Mouse (Mus musculus) neural tube, embryonic 12.5 days (tissue): ENCODE measurements around the gene Prss56. TPM values are rescaled to one million over a fixed set of nuclear protein-coding genes. Genes with fewer than 3 reads are reported as not detected.

Source experiments
- ATAC-seq: fragments of 200-750 bp; cut with Nextera tagmentation; 2 replicates; pipeline ENCODE4 v1.8.0; 2017; ENCODE audit warnings: low read depth, mild to moderate bottlenecking, moderate TSS enrichment, moderate library complexity; ENCODE audit not compliant: low FRiP score
- H3K27ac ChIP-seq: fragments of 300-500 bp; sonication (generic); 2 replicates; pipeline ENCODE4 v1.5.1; 2016
- H3K27me3 ChIP-seq: fragments of 300-500 bp; sonication (generic); replicated peaks from 2 replicates; pipeline ENCODE4 v1.6.1; 2016; ENCODE audit warnings: mild to moderate bottlenecking
- H3K36me3 ChIP-seq: fragments of 300-500 bp; sonication (generic); 2 replicates; pipeline ENCODE4 v1.6.1; 2016; ENCODE audit warnings: mild to moderate bottlenecking
- H3K4me1 ChIP-seq: fragments of 300-500 bp; sonication (generic); 2 replicates; pipeline ENCODE4 v1.6.1; 2016
- H3K4me2 ChIP-seq: fragments of 300-500 bp; sonication (generic); replicated peaks from 2 replicates; pipeline ENCODE4 v1.6.1; 2016; ENCODE audit warnings: mild to moderate bottlenecking
- H3K4me3 ChIP-seq: fragments of 300-500 bp; sonication (generic); 2 replicates; pipeline ENCODE4 v1.5.1; 2016
- H3K9ac ChIP-seq: fragments of 300-500 bp; sonication (generic); 2 replicates; pipeline ENCODE4 v1.6.1; 2016; ENCODE audit warnings: mild to moderate bottlenecking
- H3K9me3 ChIP-seq: fragments of 300-500 bp; sonication (generic); 2 replicates; pipeline ENCODE4 v1.6.1; 2016; ENCODE audit warnings: mild to moderate bottlenecking
- WGBS: fragments of 180-500 bp; shearing (Covaris S2); methylation state at CpG from one replicate; pipeline ENCODE4 v1.1.7; 2016; 5-methylcytosine and 5-hydroxymethylcytosine counted together
- polyA plus RNA-seq: library from polyadenylated mRNA; unstranded; fragments of >200 nt; fragmentation: Nextera tagmentation; extraction: Ambion mirVana; gene quantifications from 2 replicates; pipeline ENCODE4 v1.2.1, GENCODE M21; 2016

Gene Prss56
- polyA plus RNA-seq, 1 experiment from 2014 or later, result 2.7 TPM

GRCm38 (mm10) chr1:87186261-87187036 lies 3.3 kb downstream of the Prss56 start:
- peak overlapping the region; percentile 93 for H3K4me2 ChIP-seq
- no peaks in the 10 kb centered on the region for H3K36me3 ChIP-seq
- peak; percentile 42 for ATAC-seq
- 2% methylated on average over 54 of the region's 54 CpGs for WGBS
- peak overlapping the region; percentile 55; the same call in 1 of the 2 replicates for H3K9ac ChIP-seq
- no peak overlapping the region for H3K27ac ChIP-seq
- peaks cover 17% of the 10 kb centered on the region for H3K4me1 ChIP-seq
- peak overlapping the region; percentile 44 for H3K4me3 ChIP-seq
- peaks cover 64% of the 10 kb centered on the region for H3K27me3 ChIP-seq
- no peaks in the 10 kb centered on the region for H3K9me3 ChIP-seq

- peak overlapping the region; percentile 44 for H3K4me3 ChIP-seq
- no peak overlapping the region for H3K27ac ChIP-seq
- 1% methylated on average over 15 of the region's 15 CpGs for WGBS
- H3K9me3 ChIP-seq, result no peaks in the 10 kb centered on the region
- peak overlapping the region; percentile 55; the same call in 1 of the 2 replicates for H3K9ac ChIP-seq
- ATAC-seq, result peak; percentile 23; the same call in 1 of the 2 replicates
- H3K4me2 ChIP-seq, result peak overlapping the region; percentile 93
- H3K27me3 ChIP-seq, result peaks cover 59% of the 10 kb centered on the region
- peaks cover 17% of the 10 kb centered on the region for H3K4me1 ChIP-seq
- no peaks in the 10 kb centered on the region for H3K36me3 ChIP-seq
These were observed 3.9 kb downstream of the Prss56 start for GRCm38 (mm10) chr1:87187037-87187355.

GRCm38 (mm10) chr1:87190429-87190828 lies 7.3 kb downstream of the Prss56 start, which contains the start of gene Chrnd:
Gene Chrnd (plus strand): TSS chr1:87190607.
- Histone ChIP-seq H3K9me3 (no peaks in the 10 kb centered on the region), H3K27me3 (peaks cover 27% of the 10 kb centered on the region), H3K4me3 (no peak within 1 kb of the TSS), H3K36me3 (no peaks in the 10 kb centered on the region), H3K9ac (no peak within 1 kb of the TSS), H3K27ac (no peak within 1 kb of the TSS), H3K4me2 (no peak within 1 kb of the TSS), H3K4me1 (peaks cover 13% of the 10 kb centered on the region)
- ATAC-seq, result no peak
- WGBS, result 37% methylated on average over 4 of the region's 4 CpGs

GRCm38 (mm10) chr1:87197296-87197695 lies 14.2 kb downstream of the Prss56 start:
- Histone ChIP-seq H3K27ac (no peak overlapping the region), H3K27me3 (no peaks in the 10 kb centered on the region), H3K36me3 (no peaks in the 10 kb centered on the region), H3K9me3 (no peaks in the 10 kb centered on the region), H3K4me3 (no peak overlapping the region), H3K9ac (no peak overlapping the region), H3K4me1 (no peaks in the 10 kb centered on the region), H3K4me2 (no peak overlapping the region)
- WGBS, result 87% methylated on average over 9 of the region's 9 CpGs
- ATAC-seq, result no peak

GRCm38 (mm10) chr1:87198119-87199065 lies 15.3 kb downstream of the Prss56 start:
- H3K4me1 ChIP-seq, result no peaks in the 10 kb centered on the region
- WGBS, result 83% methylated on average over 12 of the region's 12 CpGs
- no peaks in the 10 kb centered on the region for H3K9me3 ChIP-seq
- no peak for ATAC-seq
- no peak overlapping the region for H3K4me3 ChIP-seq
- no peak overlapping the region for H3K27ac ChIP-seq
- H3K4me2 ChIP-seq, result no peak overlapping the region
- H3K27me3 ChIP-seq, result no peaks in the 10 kb centered on the region
- no peak overlapping the region for H3K9ac ChIP-seq
- no peaks in the 10 kb centered on the region for H3K36me3 ChIP-seq

GRCm38 (mm10) chr1:87200811-87201210 lies 17.7 kb downstream of the Prss56 start:
- no peaks in the 10 kb centered on the region for H3K4me1 ChIP-seq
- no peak for ATAC-seq
- no peaks in the 10 kb centered on the region for H3K9me3 ChIP-seq
- no peak overlapping the region for H3K9ac ChIP-seq
- no peak overlapping the region for H3K27ac ChIP-seq
- 0 out of 2 replicates have a peak, but pooled peaks cover 5% of the 10 kb centered on the region for H3K27me3 ChIP-seq
- 75% methylated on average over 2 of the region's 2 CpGs for WGBS
- H3K36me3 ChIP-seq, result no peaks in the 10 kb centered on the region
- no peak overlapping the region for H3K4me3 ChIP-seq
- no peak overlapping the region for H3K4me2 ChIP-seq

- Histone ChIP-seq H3K9me3 (no peaks in the 10 kb centered on the region), H3K27me3 (0 out of 2 replicates have a peak, but pooled peaks cover 7% of the 10 kb centered on the region), H3K4me2 (no peak overlapping the region), H3K27ac (no peak overlapping the region), H3K9ac (no peak overlapping the region), H3K36me3 (no peaks in the 10 kb centered on the region), H3K4me3 (no peak overlapping the region), H3K4me1 (no peaks in the 10 kb centered on the region)
- WGBS, result 50% methylated on average over 1 of the region's 1 CpGs
- ATAC-seq, result no peak
These were observed 18.7 kb downstream of the Prss56 start for GRCm38 (mm10) chr1:87201848-87202247.

- H3K4me1 ChIP-seq, result no peaks in the 10 kb centered on the region
- WGBS, result 84% methylated on average over 5 of the region's 5 CpGs
- ATAC-seq, result no peak
These were observed 20.7 kb downstream of the Prss56 start for GRCm38 (mm10) chr1:87203779-87204178.

GRCm38 (mm10) chr1:87204465-87204864 lies 21.4 kb downstream of the Prss56 start, which contains the start of gene Chrng:
Gene Chrng (plus strand): TSS chr1:87204657.
- no peak within 1 kb of the TSS for H3K9ac ChIP-seq
- no peak for ATAC-seq
- H3K4me3 ChIP-seq, result no peak within 1 kb of the TSS
- no peak within 1 kb of the TSS for H3K27ac ChIP-seq
- no peaks in the 10 kb centered on the region for H3K4me1 ChIP-seq
- 0 out of 2 replicates have a peak, but pooled peaks cover 15% of the 10 kb centered on the region for H3K27me3 ChIP-seq
- H3K9me3 ChIP-seq, result no peaks in the 10 kb centered on the region
- 88% methylated on average over 7 of the region's 7 CpGs for WGBS
- no peaks in the 10 kb centered on the region for H3K36me3 ChIP-seq
- no peak within 1 kb of the TSS for H3K4me2 ChIP-seq

More at GRCm38 (mm10) chr1:87203779-87204178, 20.7 kb downstream of the Prss56 start:
- Histone ChIP-seq H3K27ac (no peak overlapping the region), H3K36me3 (no peaks in the 10 kb centered on the region), H3K4me2 (no peak overlapping the region), H3K4me3 (no peak overlapping the region), H3K9me3 (no peaks in the 10 kb centered on the region), H3K27me3 (0 out of 2 replicates have a peak, but pooled peaks cover 15% of the 10 kb centered on the region), H3K9ac (no peak overlapping the region)

- Histone ChIP-seq H3K4me2 (no peak overlapping the region), H3K27me3 (0 out of 2 replicates have a peak, but pooled peaks cover 15% of the 10 kb centered on the region), H3K4me3 (no peak overlapping the region), H3K36me3 (no peaks in the 10 kb centered on the region), H3K4me1 (no peaks in the 10 kb centered on the region), H3K9ac (no peak overlapping the region), H3K27ac (no peak overlapping the region), H3K9me3 (no peaks in the 10 kb centered on the region)
- whole genome bisulfite sequencing, result 65% methylated on average over 6 of the region's 6 CpGs
- ATAC-seq, result no peak
These were observed 21.9 kb downstream of the Prss56 start for GRCm38 (mm10) chr1:87205038-87205437.

GRCm38 (mm10) chr1:87205502-87205901 lies 22.4 kb downstream of the Prss56 start:
- no peak for ATAC-seq

GRCm38 (mm10) chr1:87206339-87206738 lies 23.2 kb downstream of the Prss56 start:
- 18% methylated on average over 17 of the region's 17 CpGs for WGBS
- Histone ChIP-seq H3K9ac (no peak overlapping the region), H3K36me3 (no peaks in the 10 kb centered on the region), H3K4me3 (no peak overlapping the region), H3K27me3 (0 out of 2 replicates have a peak, but pooled peaks cover 15% of the 10 kb centered on the region), H3K4me1 (no peaks in the 10 kb centered on the region), H3K9me3 (no peaks in the 10 kb centered on the region), H3K27ac (no peak overlapping the region), H3K4me2 (no peak overlapping the region; the same call in 1 of the 2 replicates)
- ATAC-seq, result no peak

More at GRCm38 (mm10) chr1:87205502-87205901, 22.4 kb downstream of the Prss56 start:
- 49% methylated on average over 3 of the region's 3 CpGs for WGBS
- Histone ChIP-seq H3K4me3 (no peak overlapping the region), H3K4me2 (no peak overlapping the region), H3K4me1 (no peaks in the 10 kb centered on the region), H3K9ac (no peak overlapping the region), H3K27ac (no peak overlapping the region), H3K9me3 (no peaks in the 10 kb centered on the region), H3K36me3 (no peaks in the 10 kb centered on the region), H3K27me3 (0 out of 2 replicates have a peak, but pooled peaks cover 15% of the 10 kb centered on the region)
